23 mouse cellular contexts compared by ENCODE assay signal in the genomic region with DNA sequence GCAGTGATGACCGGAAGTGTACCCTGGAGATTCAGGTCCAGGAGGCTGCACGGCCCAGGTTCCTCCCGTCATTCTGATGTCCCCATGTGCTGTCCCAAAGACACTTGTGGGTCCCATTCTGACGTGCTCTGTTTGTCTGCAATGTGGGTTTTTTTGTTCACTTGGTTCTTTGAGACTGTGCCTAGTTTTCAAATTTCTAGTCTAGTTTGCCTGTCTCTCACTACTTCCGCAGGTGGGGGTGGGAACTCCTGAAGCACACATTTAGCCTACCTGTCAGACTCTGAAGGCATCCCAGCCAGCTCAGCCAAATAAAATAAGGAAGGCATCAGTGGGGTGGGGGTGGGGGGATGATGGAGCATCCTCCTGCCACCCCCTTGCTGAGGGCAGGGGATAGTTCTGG. TPM values are rescaled to one million over a fixed set of nuclear protein-coding genes. Genes with fewer than 3 reads are reported as not detected.
DNase-seq lines count a peak whose midpoint lies in the region; ATAC-seq and TF ChIP-seq lines count a peak whose summit lies in the region.
"Had no signal": no experiment of that assay in that cellular context is flagged by ENCODE, and none has a peak within 500 bp of the region (broad histone marks: within the 10 kb centered on the region; RNA-seq: fewer than 3 reads in every experiment).

No protein-coding gene starts in this region.

- 90% methylated on average over 5 of the region's 5 CpGs for WGBS in liver, embryonic 12.5 days (ENCODE audit: insufficient replicate concordance)

- no peaks in the 10 kb centered on the region for H3K27me3 ChIP-seq in liver, embryonic 12.5 days (replicated peaks)
- no peaks in the 10 kb centered on the region for H3K27me3 ChIP-seq in CH12.LX (replicated peaks)
- H3K27me3 ChIP-seq: hindbrain, embryonic 13.5 days had no signal

- dilution Hi-C loops in CH12.LX (cut with MboI; ENCODE audit: extremely low pct_ligation_motif_present, extremely low pct_unique_long_range_greater_than_20kb, low sequenced_read_pairs): no loop called here

- in situ Hi-C loops in CH12.LX (cut with MboI; ENCODE audit: low pct_ligation_motif_present, low pct_unique_long_range_greater_than_20kb, low sequenced_read_pairs): no loop called here

- H3K9me3 ChIP-seq in liver, embryonic 12.5 days (replicated peaks): no peaks in the 10 kb centered on the region
- no peaks in the 10 kb centered on the region for H3K9me3 ChIP-seq in CH12.LX (replicated peaks; ENCODE audit: low read length)
- H3K9me3 ChIP-seq: hindbrain, embryonic 13.5 days; limb, embryonic 10.5 days had no signal

- H3K4me1 ChIP-seq in liver, embryonic 12.5 days: peaks cover 56% of the 10 kb centered on the region
- H3K4me1 ChIP-seq in CH12.LX (ENCODE audit: control insufficient read depth in 1 of 2, insufficient read depth in 2 of 2): peaks cover 30 to 55% of the 10 kb centered on the region in 2 experiments

- DNase-seq in liver (no peak), CH12.LX (ENCODE audit: extremely low read depth) (no peak)
- peak; percentile 36 for DNase-seq in CD4-positive helper T cell, adult 2 months (ENCODE audit: low read depth, low spot score)
- DNase-seq in induced T-regulatory cell, adult 2 months (ENCODE audit: low read depth): peak; percentile 61
- DNase-seq in layer of hippocampus, postnatal 36 days: no peak
- no peak for DNase-seq in frontal cortex, postnatal 36 days (ENCODE audit: low spot score in 2 of 2)
- DNase-seq: adrenal gland, adult 2 months; cerebellum, adult 11 months; cerebellum, postnatal 10 days; kidney, postnatal 36 days; retina, postnatal 1 day had no signal

- peaks cover 34% of the 10 kb centered on the region for H3K79me2 ChIP-seq in CH12.LX (replicated peaks; ENCODE audit: control insufficient read depth, extremely low read depth, insufficient read depth, poor library complexity, severe bottlenecking)

- peak overlapping the region; percentile 98; the same call in 1 of the 2 replicates for H3K27ac ChIP-seq in liver, embryonic 12.5 days
- H3K27ac ChIP-seq in CH12.LX (ENCODE audit: insufficient read depth, low read depth): peak overlapping the region; percentile 80
- H3K27ac ChIP-seq: hindbrain, embryonic 13.5 days; left cerebral cortex, adult 2 months; limb, embryonic 10.5 days had no signal

- H3K4me2 ChIP-seq in liver, embryonic 12.5 days: peak overlapping the region; percentile 96; the same call in 1 of the 2 replicates
- peak overlapping the region; percentile 83 for H3K4me2 ChIP-seq in CH12.LX (ENCODE audit: insufficient read depth, low read depth, poor library complexity, severe bottlenecking)
- H3K4me2 ChIP-seq: hindbrain, embryonic 13.5 days had no signal

- no peak for TF ChIP-seq RAD21 in CH12.LX (IDR thresholded peaks at IDR 0.05; ENCODE audit: low read depth, low read length)

- TF ChIP-seq POLR2A in CH12.LX (IDR thresholded peaks at IDR 0.05; ENCODE audit: low read depth, low read length): no peak

- ATAC-seq in liver, embryonic 12.5 days: no peak
- ATAC-seq: forebrain, embryonic 14.5 days; intestine, embryonic 16.5 days; midbrain, embryonic 16.5 days had no signal

- TF ChIP-seq EP300 in CH12.LX (IDR thresholded peaks at IDR 0.05; ENCODE audit: low read length): no peak

- no peak overlapping the region for H3K4me3 ChIP-seq in liver, embryonic 12.5 days
- peak overlapping the region; percentile 26 to 30 (median 27) for H3K4me3 ChIP-seq in CH12.LX (replicated peaks in 1 of 3; ENCODE audit: low read depth in 2 of 3, low read length in 2 of 3, poor library complexity in 1 of 3)
- H3K4me3 ChIP-seq: hindbrain, embryonic 13.5 days; left cerebral cortex, adult 2 months; limb, embryonic 10.5 days had no signal

- H3K36me3 ChIP-seq in liver, embryonic 12.5 days: peaks cover 57% of the 10 kb centered on the region
- peaks cover 28 to 38% of the 10 kb centered on the region in 2 experiments for H3K36me3 ChIP-seq in CH12.LX (replicated peaks in 1 of 2; ENCODE audit: control insufficient read depth in 1 of 2, insufficient read depth in 1 of 2, low read length in 1 of 2)

- H3K9ac ChIP-seq in liver, embryonic 12.5 days: no peak overlapping the region
- H3K9ac ChIP-seq in CH12.LX (ENCODE audit: insufficient read depth, low read depth): peak overlapping the region; percentile 22; the same call in 1 of the 2 replicates

- TF ChIP-seq CTCF in CH12.LX (conservative IDR thresholded peaks at IDR 0.05 in 1 of 2, IDR thresholded peaks at IDR 0.05 in 1 of 2; ENCODE audit: low read depth in 2 of 2, low read length in 2 of 2): no peak

TF ChIP-seq in CH12.LX, 34 proteins besides CTCF, POLR2A, EP300 and RAD21:
- TF ChIP-seq MAX (IDR thresholded peaks at IDR 0.05; ENCODE audit: low read length) (no peak), MAZ (IDR thresholded peaks at IDR 0.05; ENCODE audit: low read depth, low read length) (no peak), NRF1 (IDR thresholded peaks at IDR 0.05; ENCODE audit: low read depth, low read length) (no peak), USF1 (IDR thresholded peaks at IDR 0.05; ENCODE audit: low read depth, low read length) (no peak), MEF2A (IDR thresholded peaks at IDR 0.05; ENCODE audit: borderline replicate concordance, low read depth, low read length) (no peak), ETS1 (conservative IDR thresholded peaks at IDR 0.05; ENCODE audit: low read depth, low read length) (no peak), HCFC1 (IDR thresholded peaks at IDR 0.05; ENCODE audit: low read depth, low read length) (no peak), RCOR1 (conservative IDR thresholded peaks at IDR 0.05; ENCODE audit: low read depth, low read length) (no peak), POLR2AphosphoS2 (IDR thresholded peaks at IDR 0.05; ENCODE audit: low read depth, low read length) (no peak), PAX5 (IDR thresholded peaks at IDR 0.05; ENCODE audit: low read length) (no peak), SMC3 (IDR thresholded peaks at IDR 0.05; ENCODE audit: low read depth, low read length) (no peak), CHD1 (IDR thresholded peaks at IDR 0.05; ENCODE audit: low read depth, low read length) (no peak), KAT2A (IDR thresholded peaks at IDR 0.05; ENCODE audit: insufficient replicate concordance, low read length) (no peak)

RNA-seq across cellular contexts. Expression of a gene that starts 3.3 kb away (rescaled TPM):
- polyA plus RNA-seq in liver, embryonic 12.5 days (2016; fragmentation: Nextera tagmentation; extraction: Ambion mirVana): 44.1 and 44.6 TPM in 2 replicates
- total RNA-seq in CH12.LX (2012; rRNA removed) (60.1 and 69.9 TPM in 2 replicates), CH12.LX (2014; rRNA removed) (59.0 and 65.0 TPM in 2 replicates)
- 71.0 and 72.8 TPM in 2 replicates for polyA plus RNA-seq in CH12.LX (2012; ENCODE audit: insufficient read length, low read depth)
- 10 to 100 TPM; 67.7 to 71.1 TPM for total RNA-seq in layer of hippocampus, postnatal 36 days (2021)

RNA-seq across cellular contexts. Expression of a gene that starts 15.9 kb away (rescaled TPM):
- polyA plus RNA-seq in liver, embryonic 12.5 days (2016; fragmentation: Nextera tagmentation; extraction: Ambion mirVana): not detected in 2 replicates
- total RNA-seq in CH12.LX (2012; rRNA removed) (0.89 and 1.1 TPM in 2 replicates), CH12.LX (2014; rRNA removed) (0.60 and 0.69 TPM in 2 replicates)
- 0.83 and 1.2 TPM in 2 replicates for polyA plus RNA-seq in CH12.LX (2012; ENCODE audit: insufficient read length, low read depth)
- 10 to 100 TPM; 86.1 to 86.6 TPM for total RNA-seq in layer of hippocampus, postnatal 36 days (2021)

RNA-seq across cellular contexts. Expression of a gene that starts 21.5 kb away (rescaled TPM):
- polyA plus RNA-seq in liver, embryonic 12.5 days (2016; fragmentation: Nextera tagmentation; extraction: Ambion mirVana): 55.9 and 57.0 TPM in 2 replicates
- total RNA-seq in CH12.LX (2012; rRNA removed) (not detected in 2 replicates), CH12.LX (2014; rRNA removed) (not detected in 2 replicates)
- polyA plus RNA-seq in CH12.LX (2012; ENCODE audit: insufficient read length, low read depth): not detected in 2 replicates
- total RNA-seq in layer of hippocampus, postnatal 36 days (2021): under 1 TPM; 0.32 to 0.71 TPM
- total RNA-seq: megakaryocyte progenitor cell, adult 5-6 weeks had no signal
- polyA plus RNA-seq: forebrain, embryonic 14.5 days; hindbrain, embryonic 13.5 days; kidney, embryonic 14.5 days; limb, embryonic 10.5 days had no signal

RNA-seq across cellular contexts. Expression of a gene that starts 33.1 kb away (rescaled TPM):
- polyA plus RNA-seq in liver, embryonic 12.5 days (2016; fragmentation: Nextera tagmentation; extraction: Ambion mirVana): not detected in 2 replicates
- total RNA-seq in CH12.LX (2012; rRNA removed) (not detected in 2 replicates), CH12.LX (2014; rRNA removed) (not detected in 2 replicates)
- not detected in 2 replicates for polyA plus RNA-seq in CH12.LX (2012; ENCODE audit: insufficient read length, low read depth)
- not detected for total RNA-seq in layer of hippocampus, postnatal 36 days (2021)
- total RNA-seq: adrenal gland, adult 2 months; gastrocnemius, postnatal 4 days; left cerebral cortex, adult 2 months; megakaryocyte progenitor cell, adult 5-6 weeks had no signal
- polyA plus RNA-seq: adrenal gland, adult 2 months; heart, embryonic 16.5 days; hindbrain, embryonic 13.5 days; intestine, embryonic 16.5 days; kidney, embryonic 14.5 days; limb, embryonic 10.5 days; liver, embryonic 14.5 days had no signal

RNA-seq across cellular contexts. Expression of a gene that starts 39.8 kb away (rescaled TPM):
- polyA plus RNA-seq in liver, embryonic 12.5 days (2016; fragmentation: Nextera tagmentation; extraction: Ambion mirVana): 24.2 and 27.0 TPM in 2 replicates
- total RNA-seq in CH12.LX (2012; rRNA removed) (1.9 and 3.1 TPM in 2 replicates), CH12.LX (2014; rRNA removed) (0.09 and 0.12 TPM in 2 replicates)
- polyA plus RNA-seq in CH12.LX (2012; ENCODE audit: insufficient read length, low read depth): 0.59 and 0.72 TPM in 2 replicates
- 100 to 1,000 TPM; 388 to 393 TPM for total RNA-seq in layer of hippocampus, postnatal 36 days (2021)

Comparison
In these comparisons a context has a peak if more than half of its experiments do, and no peak if none do; other contexts are left out.
1. DNase-seq: peak in CD4-positive helper T cell, adult 2 months (single experiment) and induced T-regulatory cell, adult 2 months (single experiment); none in liver (single experiment), CH12.LX (single experiment), layer of hippocampus, postnatal 36 days (0 of 2) and frontal cortex, postnatal 36 days (0 of 2).
2. RNA of a gene that starts 15.9 kb away (total RNA-seq): 86.1 to 86.6 TPM in layer of hippocampus, postnatal 36 days; 0.60 to 1.1 TPM in CH12.LX; every median in the first group is over 10 times any median in the second.